Mouse (Mus musculus) CH12.LX (cell line): ENCODE measurements around the gene Fbxo22. TPM values are rescaled to one million over a fixed set of nuclear protein-coding genes. Genes with fewer than 3 reads are reported as not detected.

ENCODE experiments used
- DNase-seq: peaks from one replicate; pipeline ENCODE4 v3.0.0-alpha.2; 2013; ENCODE audit errors: extremely low read depth
- H3K27ac ChIP-seq: 2 replicates; pipeline ENCODE4 v1.5.1; 2012; ENCODE audit warnings: low read depth, mild to moderate bottlenecking, control low read depth, moderate library complexity; ENCODE audit not compliant: insufficient read depth
- H3K27me3 ChIP-seq: replicated peaks from 2 replicates; pipeline ENCODE3; 2012; ENCODE audit warnings: inconsistent platforms
- H3K36me3 ChIP-seq, 2 experiments: replicated peaks in 1 of 2; 2 replicates each; pipeline versions ENCODE3 to v1.6.1; 2012; ENCODE audit warnings: inconsistent platforms in 1 of 2, low read length in 1 of 2, mild to moderate bottlenecking in 1 of 2, mixed read lengths in 1 of 2, moderate library complexity in 1 of 2; ENCODE audit not compliant: control insufficient read depth in 1 of 2, insufficient read depth in 1 of 2
- H3K4me1 ChIP-seq, 2 experiments: 2 replicates each; pipeline ENCODE4 v1.6.1; 2012; ENCODE audit warnings: inconsistent platforms in 1 of 2, moderate library complexity in 1 of 2; ENCODE audit not compliant: insufficient read depth in 2 of 2, control insufficient read depth in 1 of 2
- H3K4me2 ChIP-seq: 2 replicates; pipeline ENCODE4 v1.6.1; 2012; ENCODE audit warnings: low read depth, mild to moderate bottlenecking, control low read depth; ENCODE audit not compliant: poor library complexity, insufficient read depth, severe bottlenecking
- H3K4me3 ChIP-seq, 3 experiments: fragments of 150-350 bp in 1 of 3; sonication (generic) in 1 of 3; replicated peaks in 1 of 3; 2 replicates each; pipeline versions ENCODE3 to v1.5.1; 2011 to 2012; ENCODE audit warnings: low read depth in 2 of 3, low read length in 2 of 3, mild to moderate bottlenecking in 2 of 3, moderate library complexity in 2 of 3, control low read depth in 1 of 3, improper control_type of control experiment in 1 of 3, inconsistent platforms in 1 of 3, mixed read lengths in 1 of 3; ENCODE audit not compliant: poor library complexity in 1 of 3
- H3K79me2 ChIP-seq: replicated peaks from 2 replicates; pipeline ENCODE4 v1.6.1; 2012; ENCODE audit warnings: mild to moderate bottlenecking, moderate library complexity; ENCODE audit not compliant: control insufficient read depth, poor library complexity, insufficient read depth, severe bottlenecking; ENCODE audit errors: extremely low read depth
- H3K9ac ChIP-seq: 2 replicates; pipeline ENCODE4 v1.6.1; 2012; ENCODE audit warnings: low read depth, mild to moderate bottlenecking, control low read depth, moderate library complexity; ENCODE audit not compliant: insufficient read depth
- H3K9me3 ChIP-seq: replicated peaks from 2 replicates; pipeline ENCODE3; 2012; ENCODE audit warnings: low read length, inconsistent platforms, mixed read lengths
- BHLHE40 ChIP-seq: IDR thresholded peaks from 2 replicates; pipeline ENCODE4 v1.6.1; 2011; ENCODE audit warnings: mild to moderate bottlenecking, low read depth, low read length, improper control_type of control experiment
- CHD1 ChIP-seq: IDR thresholded peaks from 2 replicates; pipeline ENCODE4 v1.6.1; 2012; ENCODE audit warnings: low read depth, low read length, improper control_type of control experiment, inconsistent platforms
- CHD2 ChIP-seq: IDR thresholded peaks from 2 replicates; pipeline ENCODE4 v1.6.1; 2011; ENCODE audit warnings: low read length, improper control_type of control experiment
- CTCF ChIP-seq, 2 experiments: IDR thresholded peaks in 1 of 2; conservative IDR thresholded peaks in 1 of 2; 2 replicates each; pipeline ENCODE4 v1.5.1; 2011 to 2012; ENCODE audit warnings: low read depth in 2 of 2, low read length in 2 of 2, improper control_type of control experiment in 1 of 2, inconsistent platforms in 1 of 2, mild to moderate bottlenecking in 1 of 2, moderate library complexity in 1 of 2
- EP300 ChIP-seq: IDR thresholded peaks from 2 replicates; pipeline ENCODE4 v1.6.1; 2011; ENCODE audit warnings: low read length, improper control_type of control experiment
- ETS1 ChIP-seq: conservative IDR thresholded peaks from 2 replicates; pipeline ENCODE4 v1.6.1; 2012; ENCODE audit warnings: low read depth, mild to moderate bottlenecking, inconsistent platforms, low read length, improper control_type of control experiment, moderate library complexity
- HCFC1 ChIP-seq: IDR thresholded peaks from 2 replicates; pipeline ENCODE4 v1.6.1; 2012; ENCODE audit warnings: low read depth, mild to moderate bottlenecking, inconsistent platforms, low read length, improper control_type of control experiment
- IRF4 ChIP-seq: IDR thresholded peaks from 2 replicates; pipeline ENCODE4 v1.6.1; 2014; ENCODE audit warnings: low read depth, mild to moderate bottlenecking, inconsistent platforms, low read length, improper control_type of control experiment
- JUND ChIP-seq: conservative IDR thresholded peaks from 2 replicates; pipeline ENCODE4 v1.6.1; 2011; ENCODE audit warnings: low read depth, low read length, improper control_type of control experiment
- MAX ChIP-seq: IDR thresholded peaks from 2 replicates; pipeline ENCODE4 v1.6.1; 2011; ENCODE audit warnings: low read length, improper control_type of control experiment
- MYC ChIP-seq: IDR thresholded peaks from 2 replicates; pipeline ENCODE4 v1.6.1; 2011; ENCODE audit warnings: low read depth, mild to moderate bottlenecking, improper control_type of control experiment, low read length
- NELFE ChIP-seq: IDR thresholded peaks from 2 replicates; pipeline ENCODE4 v1.6.1; 2011; ENCODE audit warnings: low read depth, low read length, improper control_type of control experiment
- PAX5 ChIP-seq: IDR thresholded peaks from 2 replicates; pipeline ENCODE4 v1.6.1; 2012; ENCODE audit warnings: low read length, inconsistent platforms, mixed read lengths
- POLR2A ChIP-seq: IDR thresholded peaks from 2 replicates; pipeline ENCODE4 v1.6.1; 2011; ENCODE audit warnings: low read depth, mild to moderate bottlenecking, improper control_type of control experiment, low read length
- POLR2AphosphoS2 ChIP-seq: IDR thresholded peaks from 2 replicates; pipeline ENCODE4 v1.6.1; 2011; ENCODE audit warnings: low read depth, low read length, improper control_type of control experiment
- RCOR1 ChIP-seq: conservative IDR thresholded peaks from 2 replicates; pipeline ENCODE4 v1.6.1; 2012; ENCODE audit warnings: low read depth, mild to moderate bottlenecking, inconsistent platforms, low read length, improper control_type of control experiment
- SMC3 ChIP-seq: IDR thresholded peaks from 2 replicates; pipeline ENCODE4 v1.6.1; 2011; ENCODE audit warnings: low read depth, low read length, improper control_type of control experiment
- TCF12 ChIP-seq: IDR thresholded peaks from 2 replicates; pipeline ENCODE4 v1.6.1; 2014; ENCODE audit warnings: low read depth, mild to moderate bottlenecking, inconsistent platforms, low read length, improper control_type of control experiment
- UBTF ChIP-seq: IDR thresholded peaks from 2 replicates; pipeline ENCODE4 v1.6.1; 2012; ENCODE audit warnings: low read depth, mild to moderate bottlenecking, inconsistent platforms, low read length, improper control_type of control experiment, moderate library complexity
- USF2 ChIP-seq: conservative IDR thresholded peaks from 2 replicates; pipeline ENCODE4 v1.6.1; 2011; ENCODE audit warnings: low read depth, low read length, improper control_type of control experiment
- ZKSCAN1 ChIP-seq: IDR thresholded peaks from 2 replicates; pipeline ENCODE4 v1.6.1; 2012; ENCODE audit warnings: low read depth, inconsistent platforms, low read length, improper control_type of control experiment, borderline replicate concordance
- ZMIZ1 ChIP-seq: IDR thresholded peaks from 2 replicates; pipeline ENCODE4 v1.6.1; 2012; ENCODE audit warnings: low read depth, mild to moderate bottlenecking, inconsistent platforms, low read length, improper control_type of control experiment
- dilution Hi-C: fragments of 300-500 bp; cut with MboI; formaldehyde crosslinking; loops from 2 replicates; pipeline ENCODE4 v1.14.3; 2020; ENCODE audit warnings: low sequenced_read_pairs; ENCODE audit not compliant: extremely low pct_unique_long_range_greater_than_20kb, extremely low pct_ligation_motif_present
- in situ Hi-C: fragments of 300-500 bp; cut with MboI; formaldehyde crosslinking; loops from 3 replicates; pipeline ENCODE4 v1.14.3; 2019; ENCODE audit warnings: low sequenced_read_pairs, low pct_ligation_motif_present, low pct_unique_long_range_greater_than_20kb, mixed read lengths
- polyA plus RNA-seq: library from polyadenylated mRNA; unstranded; fragments of >175 nt; gene quantifications from 2 replicates; pipeline ENCODE4 v1.2.1, GENCODE M21; 2012; ENCODE audit warnings: low read depth; ENCODE audit not compliant: insufficient read length
- total RNA-seq, 2 experiments: library from RNA; depleted of rRNA; stranded (reverse); fragments of 300-350 nt in 1 of 2; fragments of >200 nt in 1 of 2; gene quantifications; 2 replicates each; pipeline ENCODE4 v1.2.3; 2012 to 2014

The Fbxo22 gene
- total and polyA plus RNA-seq, 3 experiments: 21.4 to 41.8 (median 38.5) TPM

GRCm38 (mm10) chr9:55271960-55272560 is 63.3 kb downstream of the Fbxo22 start:
- TF ChIP-seq SMC3: no peak
- no peak for TF ChIP-seq TCF12
- TF ChIP-seq IRF4: no peak
- no peak for TF ChIP-seq NELFE
- TF ChIP-seq RCOR1: no peak
- TF ChIP-seq MYC: no peak
- no peak for TF ChIP-seq POLR2A
- no peak for TF ChIP-seq JUND
- TF ChIP-seq, all 38 proteins: peak for 0
- dilution Hi-C loops: no loop called here
- no peaks in the 10 kb centered on the region for H3K27me3 ChIP-seq
- H3K79me2 ChIP-seq: no peaks in the 10 kb centered on the region
- in situ Hi-C loops: no loop called here
- H3K9me3 ChIP-seq: no peaks in the 10 kb centered on the region
- no peak overlapping the region for H3K4me3 ChIP-seq
- H3K36me3 ChIP-seq: no peaks in the 10 kb centered on the region
- H3K9ac ChIP-seq: no peak overlapping the region
- H3K4me2 ChIP-seq: no peak overlapping the region
- peaks cover 0 to 9% of the 10 kb centered on the region in 2 experiments; a peak in 3 of 4 replicates for H3K4me1 ChIP-seq
- no peak for DNase-seq
- H3K27ac ChIP-seq: no peak overlapping the region

- dilution Hi-C loops: no loop called here
- Histone ChIP-seq H3K9me3 (no peaks in the 10 kb centered on the region), H3K9ac (no peak overlapping the region), H3K36me3 (no peaks in the 10 kb centered on the region), H3K4me1 (peaks cover 0 to 4% of the 10 kb centered on the region in 2 experiments; a peak in 2 of 4 replicates), H3K27me3 (no peaks in the 10 kb centered on the region), H3K27ac (no peak overlapping the region), H3K79me2 (no peaks in the 10 kb centered on the region), H3K4me3 (no peak overlapping the region), H3K4me2 (no peak overlapping the region)
- DNase-seq: no peak
- TF ChIP-seq ETS1: no peak
- TF ChIP-seq POLR2AphosphoS2: no peak
- no peak for TF ChIP-seq PAX5
- TF ChIP-seq ZMIZ1: no peak
- no peak for TF ChIP-seq POLR2A
- no peak for TF ChIP-seq USF2
- TF ChIP-seq CHD2: no peak
- no peak for TF ChIP-seq HCFC1
- no peak for TF ChIP-seq BHLHE40
- TF ChIP-seq TCF12: no peak
- no peak for TF ChIP-seq UBTF
- no peak for TF ChIP-seq EP300
- no peak for TF ChIP-seq CTCF (conservative IDR thresholded peaks at IDR 0.05 in 1 of 2, IDR thresholded peaks at IDR 0.05 in 1 of 2; ENCODE audit: low read depth in 2 of 2, low read length in 2 of 2)
- TF ChIP-seq CHD1: no peak
- no peak for TF ChIP-seq ZKSCAN1
- TF ChIP-seq MAX: no peak
- no peak for TF ChIP-seq MYC
- in situ Hi-C loops: no loop called here
These were observed 65.2 kb downstream of the Fbxo22 start for GRCm38 (mm10) chr9:55273906-55274305.

Other genes starting within 250 kb of the Fbxo22 start
- gene Chrna5, start 228.0 kb upstream of the Fbxo22 start, total RNA-seq (2012; rRNA removed): not detected in 2 replicates
- not detected in 2 replicates for gene Chrna5, start 228.0 kb upstream of the Fbxo22 start, total RNA-seq (2014; rRNA removed)
- not detected in 2 replicates for gene Chrna5, start 228.0 kb upstream of the Fbxo22 start, polyA plus RNA-seq
- gene Chrna3, start 182.4 kb upstream of the Fbxo22 start, total RNA-seq (2012; rRNA removed): not detected in 2 replicates
- gene Chrna3, start 182.4 kb upstream of the Fbxo22 start, total RNA-seq (2014; rRNA removed): not detected in 2 replicates
- not detected in 2 replicates for gene Chrna3, start 182.4 kb upstream of the Fbxo22 start, polyA plus RNA-seq
- gene Chrnb4, start 160.1 kb upstream of the Fbxo22 start, total RNA-seq (2012; rRNA removed): 0.13 and 0.17 TPM in 2 replicates
- gene Chrnb4, start 160.1 kb upstream of the Fbxo22 start, total RNA-seq (2014; rRNA removed): not detected in 2 replicates
- 0.08 and 0.23 TPM in 2 replicates for gene Chrnb4, start 160.1 kb upstream of the Fbxo22 start, polyA plus RNA-seq
- 13.1 and 16.0 TPM in 2 replicates for gene Ube2q2, start 60.1 kb upstream of the Fbxo22 start, total RNA-seq (2012; rRNA removed)
- 24.1 and 25.7 TPM in 2 replicates for gene Ube2q2, start 60.1 kb upstream of the Fbxo22 start, total RNA-seq (2014; rRNA removed)
- 22.7 and 24.4 TPM in 2 replicates for gene Ube2q2, start 60.1 kb upstream of the Fbxo22 start, polyA plus RNA-seq
- gene Nrg4, start 117.9 kb downstream of the Fbxo22 start, total RNA-seq (2012; rRNA removed): 0.81 and 1.5 TPM in 2 replicates
- gene Nrg4, start 117.9 kb downstream of the Fbxo22 start, total RNA-seq (2014; rRNA removed): 1.2 and 1.6 TPM in 2 replicates
- 1.7 and 1.8 TPM in 2 replicates for gene Nrg4, start 117.9 kb downstream of the Fbxo22 start, polyA plus RNA-seq
- gene Tmem266, start 118.0 kb downstream of the Fbxo22 start, total RNA-seq (2012; rRNA removed): not detected in 2 replicates
- gene Tmem266, start 118.0 kb downstream of the Fbxo22 start, total RNA-seq (2014; rRNA removed): not detected in 2 replicates
- not detected in 2 replicates for gene Tmem266, start 118.0 kb downstream of the Fbxo22 start, polyA plus RNA-seq